Mouse (Mus musculus): Measurements from ENCODE around the gene Ccsap. TPM values are rescaled to one million over a fixed set of nuclear protein-coding genes. Genes with fewer than 3 reads are reported as not detected.
A peak's percentile ranks its signal among the peaks of the same experiment; 100 is the strongest.

The Ccsap gene
- polyA plus RNA-seq, 1 experiment from 2014 or later: 3.6 TPM

- Histone ChIP-seq H3K27ac (no peak overlapping the region), H3K9ac (no peak overlapping the region), H3K9me3 (no peaks in the 10 kb centered on the region; the same call in 1 of the 2 replicates), H3K4me3 (no peak overlapping the region), H3K27me3 (no peaks in the 10 kb centered on the region), H3K4me1 (0 out of 2 replicates have a peak, but pooled peaks cover 4% of the 10 kb centered on the region), H3K36me3 (no peaks in the 10 kb centered on the region), H3K4me2 (replicated peaks) (no peak overlapping the region)
- no peak for ATAC-seq (ENCODE audit: low FRiP score, low read depth)
- WGBS: 54% methylated on average over 6 of the region's 6 CpGs
Measured at GRCm38 (mm10) chr8:123799434-123799833, 60.6 kb downstream of the Ccsap start.

GRCm38 (mm10) chr8:123797928-123798327 is 62.1 kb downstream of the Ccsap start:
- no peak overlapping the region for H3K9ac ChIP-seq
- no peaks in the 10 kb centered on the region; the same call in 1 of the 2 replicates for H3K9me3 ChIP-seq
- 89% methylated on average over 15 of the region's 15 CpGs for WGBS
- H3K4me3 ChIP-seq: no peak overlapping the region
- H3K4me2 ChIP-seq (replicated peaks): no peak overlapping the region
- H3K27ac ChIP-seq: no peak overlapping the region
- no peaks in the 10 kb centered on the region for H3K36me3 ChIP-seq
- ATAC-seq (ENCODE audit: low FRiP score, low read depth): no peak
- H3K27me3 ChIP-seq: no peaks in the 10 kb centered on the region
- 0 out of 2 replicates have a peak, but pooled peaks cover 7% of the 10 kb centered on the region for H3K4me1 ChIP-seq

GRCm38 (mm10) chr8:123796758-123797157 is 63.3 kb downstream of the Ccsap start:
- no peak overlapping the region for H3K27ac ChIP-seq
- H3K9ac ChIP-seq: no peak overlapping the region
- H3K4me3 ChIP-seq: no peak overlapping the region
- no peaks in the 10 kb centered on the region for H3K36me3 ChIP-seq
- WGBS: 54% methylated on average over 4 of the region's 4 CpGs
- H3K9me3 ChIP-seq: no peaks in the 10 kb centered on the region; the same call in 1 of the 2 replicates
- H3K4me2 ChIP-seq (replicated peaks): no peak overlapping the region
- ATAC-seq (ENCODE audit: low FRiP score, low read depth): no peak
- no peaks in the 10 kb centered on the region for H3K27me3 ChIP-seq
- H3K4me1 ChIP-seq: 0 out of 2 replicates have a peak, but pooled peaks cover 7% of the 10 kb centered on the region

GRCm38 (mm10) chr8:123794766-123795165 is 65.2 kb downstream of the Ccsap start:
- Histone ChIP-seq H3K27me3 (no peaks in the 10 kb centered on the region), H3K4me3 (no peak overlapping the region), H3K27ac (no peak overlapping the region), H3K36me3 (no peaks in the 10 kb centered on the region), H3K4me2 (replicated peaks) (no peak overlapping the region), H3K9ac (no peak overlapping the region), H3K9me3 (no peaks in the 10 kb centered on the region), H3K4me1 (0 out of 2 replicates have a peak, but pooled peaks cover 2% of the 10 kb centered on the region)
- 84% methylated on average over 4 of the region's 4 CpGs for WGBS
- ATAC-seq (ENCODE audit: low FRiP score, low read depth): no peak

- Histone ChIP-seq H3K4me1 (0 out of 2 replicates have a peak, but pooled peaks cover 2% of the 10 kb centered on the region), H3K4me2 (replicated peaks) (no peak overlapping the region), H3K27me3 (0 out of 2 replicates have a peak, but pooled peaks cover 4% of the 10 kb centered on the region), H3K9me3 (no peaks in the 10 kb centered on the region), H3K27ac (no peak overlapping the region), H3K36me3 (no peaks in the 10 kb centered on the region), H3K9ac (peak overlapping the region; percentile 13), H3K4me3 (no peak overlapping the region)
- 29% methylated on average over 10 of the region's 10 CpGs for WGBS
- ATAC-seq (ENCODE audit: low FRiP score, low read depth): no peak
Measured at GRCm38 (mm10) chr8:123793900-123794299, 66.1 kb downstream of the Ccsap start.

- no peak for ATAC-seq (ENCODE audit: low FRiP score, low read depth)
- 73% methylated on average over 7 of the region's 7 CpGs for WGBS
- H3K27ac ChIP-seq: no peak overlapping the region
- peaks cover 4% of the 10 kb centered on the region; the same call in 1 of the 2 replicates for H3K27me3 ChIP-seq
- H3K4me2 ChIP-seq (replicated peaks): no peak overlapping the region
- no peak overlapping the region for H3K9ac ChIP-seq
- H3K4me3 ChIP-seq: no peak overlapping the region
- no peaks in the 10 kb centered on the region for H3K36me3 ChIP-seq
- 0 out of 2 replicates have a peak, but pooled peaks cover 2% of the 10 kb centered on the region for H3K4me1 ChIP-seq
- H3K9me3 ChIP-seq: no peaks in the 10 kb centered on the region
Measured at GRCm38 (mm10) chr8:123791845-123792225, 68.2 kb downstream of the Ccsap start.

- no peak overlapping the region for H3K4me2 ChIP-seq (replicated peaks)
- no peaks in the 10 kb centered on the region for H3K9me3 ChIP-seq
- H3K4me3 ChIP-seq: no peak overlapping the region
- no peak overlapping the region for H3K27ac ChIP-seq
- 0 out of 2 replicates have a peak, but pooled peaks cover 2% of the 10 kb centered on the region for H3K4me1 ChIP-seq
- WGBS: 78% methylated on average over 16 of the region's 16 CpGs
- H3K27me3 ChIP-seq: peaks cover 9% of the 10 kb centered on the region
- H3K36me3 ChIP-seq: no peaks in the 10 kb centered on the region
- no peak for ATAC-seq (ENCODE audit: low FRiP score, low read depth)
- no peak overlapping the region for H3K9ac ChIP-seq
Measured at GRCm38 (mm10) chr8:123791101-123791844, 68.7 kb downstream of the Ccsap start.

Other genes starting within 250 kb of the Ccsap start
- 7.7 and 8.4 TPM in 2 replicates for gene Rhou, start 206.3 kb downstream of the Ccsap start, polyA plus RNA-seq (2015; fragmentation: Nextera tagmentation; extraction: Ambion mirVana)
- 47.5 and 49.9 TPM in 2 replicates for gene Rab4a, start 54.2 kb downstream of the Ccsap start, polyA plus RNA-seq (2015; fragmentation: Nextera tagmentation; extraction: Ambion mirVana)
- 396 and 411 TPM in 2 replicates for gene Acta1, start 34.5 kb upstream of the Ccsap start, polyA plus RNA-seq (2015; fragmentation: Nextera tagmentation; extraction: Ambion mirVana)
- gene Nup133, start 89.1 kb upstream of the Ccsap start, polyA plus RNA-seq (2015; fragmentation: Nextera tagmentation; extraction: Ambion mirVana): 36.3 and 36.5 TPM in 2 replicates
- 17.0 TPM in 2 replicates for gene Abcb10, start 122.9 kb upstream of the Ccsap start, polyA plus RNA-seq (2015; fragmentation: Nextera tagmentation; extraction: Ambion mirVana)
- 36.4 and 38.7 TPM in 2 replicates for gene Taf5l, start 161.2 kb upstream of the Ccsap start, polyA plus RNA-seq (2015; fragmentation: Nextera tagmentation; extraction: Ambion mirVana)
- 4.5 and 5.5 TPM in 2 replicates for gene Urb2, start 161.3 kb upstream of the Ccsap start, polyA plus RNA-seq (2015; fragmentation: Nextera tagmentation; extraction: Ambion mirVana)

All from limb, embryonic 13.5 days (tissue).